Mouse (Mus musculus) thymus, postnatal 14 days (tissue): ENCODE results near the gene Ppp2r1b.

Source experiments
- DNase-seq: peaks from one replicate; pipeline ENCODE4 v3.0.0; 2021

Ppp2r1b gene

DNA sequence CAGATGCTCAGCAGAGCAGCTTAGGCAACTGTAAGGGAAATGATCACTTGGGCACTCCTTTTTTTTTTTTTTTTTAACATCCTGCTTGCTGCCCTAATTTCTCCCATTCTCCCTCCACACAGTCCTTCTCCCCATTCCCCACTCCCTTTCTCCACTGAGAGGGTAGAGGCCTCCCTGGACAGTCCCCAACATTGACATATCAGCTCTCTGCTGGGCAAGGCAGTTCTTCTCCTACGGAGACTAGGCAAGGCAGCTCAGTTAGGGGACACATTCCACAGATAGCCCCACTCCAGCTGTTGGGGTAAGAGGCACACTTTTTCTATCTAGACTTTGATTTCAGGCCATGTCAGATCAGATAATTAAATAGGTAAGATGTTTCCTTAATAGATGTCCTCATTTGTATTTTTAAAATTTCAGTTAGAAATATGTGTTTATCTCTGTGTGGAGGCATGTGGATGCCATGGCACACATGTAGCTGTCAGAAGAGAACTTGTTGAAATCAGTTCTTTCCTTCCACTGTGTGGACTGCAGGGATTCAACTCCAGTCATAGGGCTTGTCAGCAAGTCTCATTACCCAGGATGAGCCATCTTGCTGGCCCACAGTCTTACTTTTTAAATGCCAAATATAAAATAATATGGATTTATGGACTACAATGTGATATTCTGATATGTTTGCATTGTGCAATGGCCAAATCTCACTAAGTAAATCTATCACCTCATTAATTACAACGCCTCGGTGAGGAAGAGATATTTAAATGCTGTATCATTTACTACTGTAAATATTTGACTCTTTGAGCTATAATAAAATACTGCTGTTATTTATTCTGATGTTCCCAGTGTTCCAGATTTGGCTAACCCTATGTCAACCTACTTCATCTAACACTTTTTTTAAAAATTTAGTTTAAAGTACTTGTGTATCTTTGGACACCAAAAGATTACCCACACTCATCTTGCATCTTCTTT is 76.1 kb downstream of the Ppp2r1b start:
- DNase-seq, result no peak

GRCm38 (mm10) chr9:50922363-50923153 is 77.5 kb downstream of the Ppp2r1b start:
- DNase-seq, result no peak

GRCm38 (mm10) chr9:50924454-50924853 is 79.4 kb downstream of the Ppp2r1b start:
- no peak for DNase-seq

GRCm38 (mm10) chr9:50925801-50926200 is 80.7 kb downstream of the Ppp2r1b start:
- DNase-seq, result no peak

DNA sequence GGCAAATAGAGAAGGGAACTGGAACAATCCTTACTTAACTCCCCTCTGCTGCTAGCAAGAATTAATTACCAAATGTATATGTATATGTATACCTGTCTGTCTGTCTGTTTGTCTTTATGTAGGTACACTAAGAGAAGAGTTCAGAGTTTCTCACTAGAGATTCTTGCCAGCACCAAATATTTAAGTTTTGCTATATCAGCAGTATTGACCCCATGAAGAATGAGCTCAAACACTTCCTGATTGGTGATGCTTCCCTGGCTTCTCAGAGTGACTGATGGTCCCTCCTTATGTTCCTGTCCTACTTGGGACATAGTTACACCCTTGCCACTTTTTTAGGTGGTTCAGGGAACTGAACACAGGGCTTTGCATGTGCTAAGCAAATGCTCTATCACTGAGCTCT is 84.9 kb downstream of the Ppp2r1b start:
- no peak for DNase-seq

DNA sequence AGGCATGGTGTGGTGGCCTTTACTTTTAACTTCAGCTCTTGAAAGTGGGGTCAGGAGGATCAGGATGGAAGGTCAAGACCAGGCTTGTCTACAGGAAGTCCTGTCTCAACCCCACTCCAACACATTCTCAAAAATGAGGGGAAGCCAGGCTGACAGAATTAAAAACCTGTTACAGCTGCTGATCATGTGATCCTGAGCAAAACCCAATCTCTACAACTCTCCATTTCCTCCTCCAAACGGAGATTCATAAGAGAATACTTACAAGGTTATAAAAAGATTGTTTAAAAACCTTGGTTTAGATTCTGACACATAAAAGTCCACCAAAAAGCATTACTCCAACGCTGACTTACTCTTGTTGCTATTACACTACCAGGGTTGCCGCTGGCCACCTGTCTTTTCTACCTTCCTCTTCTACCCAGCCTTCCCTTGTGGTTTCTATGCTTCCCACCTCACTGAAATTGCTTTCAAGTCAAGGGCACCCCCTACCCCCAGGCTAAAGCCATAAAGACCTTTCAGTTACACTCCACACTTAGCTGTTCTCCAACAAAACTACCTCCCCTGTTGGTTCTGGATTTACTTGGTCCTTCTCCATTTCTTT is 96.8 kb downstream of the Ppp2r1b start:
- DNase-seq, result peak; percentile 21

GRCm38 (mm10) chr9:50942711-50943110 is 97.6 kb downstream of the Ppp2r1b start:
- no peak for DNase-seq
